10 mouse cellular contexts compared by ENCODE assay signal in the genomic region with DNA sequence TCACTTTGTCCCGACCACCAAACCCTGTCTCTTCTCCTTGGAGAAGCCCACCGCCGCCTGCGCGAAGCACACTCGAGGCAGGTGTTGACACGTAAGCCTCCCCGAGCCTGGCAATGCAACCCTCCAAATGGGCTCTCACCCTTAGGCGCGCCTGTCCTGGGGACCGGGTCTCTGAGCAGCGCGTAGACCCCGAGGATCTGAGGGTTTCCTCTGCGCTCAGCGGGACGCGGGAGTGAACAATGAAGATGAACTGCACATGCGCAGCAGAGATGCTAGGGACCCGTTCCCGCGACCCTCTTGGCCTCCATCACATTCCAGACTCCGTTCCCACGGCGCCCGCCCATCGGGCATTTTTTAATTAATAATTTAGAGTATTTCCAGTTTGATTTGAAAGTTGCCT. TPM values are rescaled to one million over a fixed set of nuclear protein-coding genes. Genes with fewer than 3 reads are reported as not detected.
DNase-seq lines count a peak whose midpoint lies in the region; ATAC-seq lines count a peak whose summit lies in the region.
"Had no signal": no experiment of that assay in that cellular context is flagged by ENCODE, and none has a peak within 500 bp of the region (broad histone marks: within the 10 kb centered on the region; RNA-seq: fewer than 3 reads in every experiment).

A gene (minus strand): TSS at position 234 of the 400 bp plus-strand sequence.

- peaks cover 13% of the 10 kb centered on the region; the same call in 1 of the 2 replicates for H3K27me3 ChIP-seq in lung, embryonic 15.5 days
- H3K27me3 ChIP-seq in forebrain, embryonic 10.5 days (ENCODE audit: poor library complexity, severe bottlenecking), result peaks cover 41% of the 10 kb centered on the region
- H3K27me3 ChIP-seq in limb, embryonic 15.5 days, result peaks cover 45% of the 10 kb centered on the region
- H3K27me3 ChIP-seq in stomach, embryonic 14.5 days (ENCODE audit: control insufficient read depth, insufficient read depth, low read length), result peaks cover 3% of the 10 kb centered on the region; the same call in 1 of the 2 replicates

- H3K4me3 ChIP-seq in lung, embryonic 15.5 days, result peak within 1 kb of the TSS; percentile 30
- H3K4me3 ChIP-seq in forebrain, embryonic 10.5 days, result peak within 1 kb of the TSS; percentile 64
- H3K4me3 ChIP-seq in limb, embryonic 15.5 days, result peak within 1 kb of the TSS; percentile 27
- peak within 1 kb of the TSS; percentile 21 for H3K4me3 ChIP-seq in stomach, embryonic 14.5 days (ENCODE audit: low read depth, low read length)

- peaks cover 29% of the 10 kb centered on the region for H3K4me1 ChIP-seq in lung, embryonic 15.5 days
- peaks cover 61% of the 10 kb centered on the region for H3K4me1 ChIP-seq in forebrain, embryonic 10.5 days
- H3K4me1 ChIP-seq in limb, embryonic 15.5 days, result peaks cover 12% of the 10 kb centered on the region
- 0 out of 2 replicates have a peak, but pooled peaks cover 15% of the 10 kb centered on the region for H3K4me1 ChIP-seq in stomach, embryonic 14.5 days (ENCODE audit: control insufficient read depth, insufficient read depth, low read length)

- ATAC-seq in lung, embryonic 15.5 days (ENCODE audit: borderline replicate concordance, extremely low read depth, low FRiP score, low TSS enrichment), result no peak
- ATAC-seq in limb, embryonic 15.5 days (ENCODE audit: insufficient number of reproducible peaks, low FRiP score, low TSS enrichment, low read depth), result no peak
- no peak for ATAC-seq in stomach, embryonic 14.5 days (ENCODE audit: insufficient number of reproducible peaks, insufficient read depth, low FRiP score, low read depth)

- intact Hi-C loops in left cerebral cortex, postnatal 25 days (cut with DNase I), result no loop called here

- no peak within 1 kb of the TSS for H3K27ac ChIP-seq in lung, embryonic 15.5 days
- peak within 1 kb of the TSS; percentile 92 for H3K27ac ChIP-seq in forebrain, embryonic 10.5 days
- H3K27ac ChIP-seq in limb, embryonic 15.5 days, result no peak within 1 kb of the TSS
- H3K27ac ChIP-seq in stomach, embryonic 14.5 days (ENCODE audit: low read length), result no peak within 1 kb of the TSS

- H3K4me2 ChIP-seq in lung, embryonic 15.5 days, result peak within 1 kb of the TSS; percentile 50
- H3K4me2 ChIP-seq in limb, embryonic 15.5 days, result peak within 1 kb of the TSS; percentile 39
- peak within 1 kb of the TSS; percentile 39 for H3K4me2 ChIP-seq in stomach, embryonic 14.5 days (replicated peaks; ENCODE audit: low read depth, low read length)

- no peaks in the 10 kb centered on the region for H3K9me3 ChIP-seq in lung, embryonic 15.5 days
- no peaks in the 10 kb centered on the region for H3K9me3 ChIP-seq in forebrain, embryonic 10.5 days
- no peaks in the 10 kb centered on the region for H3K9me3 ChIP-seq in limb, embryonic 15.5 days
- no peaks in the 10 kb centered on the region for H3K9me3 ChIP-seq in stomach, embryonic 14.5 days (ENCODE audit: control insufficient read depth, low read depth, low read length)

- 0 out of 2 replicates have a peak within 1 kb of the TSS, but pooled peaks have one; percentile 16 for H3K9ac ChIP-seq in lung, embryonic 15.5 days
- no peak within 1 kb of the TSS for H3K9ac ChIP-seq in limb, embryonic 15.5 days
- H3K9ac ChIP-seq in stomach, embryonic 14.5 days (replicated peaks; ENCODE audit: low read depth, low read length), result no peak within 1 kb of the TSS

- H3K36me3 ChIP-seq in lung, embryonic 15.5 days, result no peaks in the 10 kb centered on the region
- H3K36me3 ChIP-seq in forebrain, embryonic 10.5 days (replicated peaks), result no peaks in the 10 kb centered on the region
- H3K36me3 ChIP-seq in limb, embryonic 15.5 days, result no peaks in the 10 kb centered on the region
- H3K36me3 ChIP-seq in stomach, embryonic 14.5 days (ENCODE audit: control insufficient read depth, insufficient read depth, low read length), result no peaks in the 10 kb centered on the region

- 2% methylated on average over 27 of the region's 27 CpGs for WGBS in lung, embryonic 15.5 days
- WGBS in forebrain, embryonic 10.5 days, result under 1% methylated on average over 27 of the region's 27 CpGs
- WGBS in limb, embryonic 15.5 days, result under 1% methylated on average over 27 of the region's 27 CpGs
- WGBS in stomach, embryonic 14.5 days, result under 1% methylated on average over 27 of the region's 27 CpGs

- no peak for DNase-seq in lung, postnatal 10 days
- DNase-seq in forebrain, embryonic 10.5 days (ENCODE audit: extremely low spot score, low spot score), result peak; percentile 82
- no peak for DNase-seq in left cerebral cortex, postnatal 25 days (ENCODE audit: low spot score in 2 of 2)
- no peak for DNase-seq in cerebellum, adult 11 months
- DNase-seq in right cerebral cortex, postnatal 36 days (ENCODE audit: low spot score in 2 of 2), result no peak

RNA-seq across cellular contexts. Expression of the gene that starts here (rescaled TPM):
- polyA plus RNA-seq in lung, embryonic 15.5 days (2015; fragmentation: Nextera tagmentation; extraction: Ambion mirVana), result 1.1 and 2.2 TPM in 2 replicates
- 4.7 and 4.9 TPM in 2 replicates for polyA plus RNA-seq in forebrain, embryonic 10.5 days (2016; fragmentation: Nextera tagmentation; extraction: Ambion mirVana)
- 0.30 and 0.58 TPM in 2 replicates for polyA plus RNA-seq in limb, embryonic 15.5 days (2015; fragmentation: Nextera tagmentation; extraction: Ambion mirVana)
- 0.23 and 1.7 TPM in 2 replicates for polyA plus RNA-seq in stomach, embryonic 14.5 days (2014; fragmentation: Nextera tagmentation; extraction: Ambion mirVana)
- under 1 TPM in 1 of 2 experiments, not detected in 1; 0.50 TPM for total RNA-seq in left cerebral cortex, postnatal 25 days (2021)
- total RNA-seq: heart, postnatal 14 days had no signal
- polyA plus RNA-seq: small intestine, adult 2 months had no signal
